Mouse (Mus musculus) thymus, adult 2 months (tissue): Measurements from ENCODE around the gene Abcb8. TPM values are rescaled to one million over a fixed set of nuclear protein-coding genes. Genes with fewer than 3 reads are reported as not detected.

Source experiments
- DNase-seq: peaks from one replicate; pipeline ENCODE4 v3.0.0; 2021
- H3K27ac ChIP-seq: fragments of 200-500 bp; 2 replicates; pipeline ENCODE4 v1.5.1; 2012; ENCODE audit warnings: low read length, control low read depth; ENCODE audit not compliant: control insufficient read depth, insufficient read depth
- H3K27me3 ChIP-seq: fragments of 200-500 bp; 2 replicates; pipeline ENCODE4 v1.6.1; 2012; ENCODE audit warnings: mild to moderate bottlenecking, low read length, moderate library complexity, mixed read lengths; ENCODE audit not compliant: control insufficient read depth, insufficient read depth
- H3K36me3 ChIP-seq: fragments of 200-500 bp; 2 replicates; pipeline ENCODE4 v1.6.1; 2012; ENCODE audit warnings: mild to moderate bottlenecking, low read length, moderate library complexity; ENCODE audit not compliant: control insufficient read depth, insufficient read depth
- H3K4me1 ChIP-seq: fragments of 200-500 bp; replicated peaks from 2 replicates; pipeline ENCODE4 v1.6.1; 2012; ENCODE audit warnings: low read length; ENCODE audit not compliant: control insufficient read depth, insufficient read depth
- H3K4me3 ChIP-seq: fragments of 200-500 bp; 2 replicates; pipeline ENCODE4 v1.5.1; 2012; ENCODE audit warnings: mild to moderate bottlenecking, low read length, control low read depth, moderate library complexity; ENCODE audit not compliant: control insufficient read depth, insufficient read depth
- CTCF ChIP-seq: fragments of 200-500 bp; IDR thresholded peaks from 2 replicates; pipeline ENCODE4 v1.5.1; 2012; ENCODE audit warnings: mild to moderate bottlenecking, control low read depth, low read length, moderate library complexity, borderline replicate concordance; ENCODE audit not compliant: control insufficient read depth, poor library complexity, insufficient read depth; ENCODE audit errors: extremely low read depth
- POLR2A ChIP-seq: fragments of 200-500 bp; IDR thresholded peaks from 2 replicates; pipeline ENCODE4 v1.6.1; 2012; ENCODE audit warnings: mild to moderate bottlenecking, low read length, control low read depth, moderate library complexity; ENCODE audit not compliant: control insufficient read depth, poor library complexity, insufficient read depth; ENCODE audit errors: extremely low read depth
- WGBS: fragments of 180-500 bp; shearing (Covaris S2); methylation state at CpG from one replicate; pipeline ENCODE4 v1.1.7; 2018; 5-methylcytosine and 5-hydroxymethylcytosine counted together
- polyA plus RNA-seq: library from polyadenylated mRNA; depleted of rRNA; stranded (reverse); fragments of >200 nt; gene quantifications from 2 replicates; pipeline ENCODE4 v1.2.3, GENCODE M21; 2012

Gene Abcb8
- polyA plus RNA-seq, 1 experiment = 78.2 TPM

GRCm38 (mm10) chr5:24445428-24446080 lies 52.1 kb downstream of the Abcb8 start:
- H3K4me1 ChIP-seq = peaks cover 43% of the 10 kb centered on the region
- no peaks in the 10 kb centered on the region for H3K36me3 ChIP-seq
- H3K27me3 ChIP-seq = no peaks in the 10 kb centered on the region
- peak; percentile 21 for DNase-seq
- no peak for TF ChIP-seq POLR2A
- TF ChIP-seq CTCF = no peak
- H3K4me3 ChIP-seq = peak overlapping the region; percentile 74
- 81% methylated on average over 20 of the region's 20 CpGs for WGBS
- H3K27ac ChIP-seq = peak overlapping the region; percentile 14; the same call in 1 of the 2 replicates

- H3K36me3 ChIP-seq = no peaks in the 10 kb centered on the region
- H3K4me1 ChIP-seq = peaks cover 44% of the 10 kb centered on the region
- H3K4me3 ChIP-seq = no peak overlapping the region
- WGBS = 97% methylated on average over 7 of the region's 7 CpGs
- no peaks in the 10 kb centered on the region for H3K27me3 ChIP-seq
- TF ChIP-seq CTCF = no peak
- TF ChIP-seq POLR2A = no peak
- DNase-seq = no peak
- H3K27ac ChIP-seq = no peak overlapping the region
These were observed 53.2 kb downstream of the Abcb8 start for GRCm38 (mm10) chr5:24446630-24447029.

DNA sequence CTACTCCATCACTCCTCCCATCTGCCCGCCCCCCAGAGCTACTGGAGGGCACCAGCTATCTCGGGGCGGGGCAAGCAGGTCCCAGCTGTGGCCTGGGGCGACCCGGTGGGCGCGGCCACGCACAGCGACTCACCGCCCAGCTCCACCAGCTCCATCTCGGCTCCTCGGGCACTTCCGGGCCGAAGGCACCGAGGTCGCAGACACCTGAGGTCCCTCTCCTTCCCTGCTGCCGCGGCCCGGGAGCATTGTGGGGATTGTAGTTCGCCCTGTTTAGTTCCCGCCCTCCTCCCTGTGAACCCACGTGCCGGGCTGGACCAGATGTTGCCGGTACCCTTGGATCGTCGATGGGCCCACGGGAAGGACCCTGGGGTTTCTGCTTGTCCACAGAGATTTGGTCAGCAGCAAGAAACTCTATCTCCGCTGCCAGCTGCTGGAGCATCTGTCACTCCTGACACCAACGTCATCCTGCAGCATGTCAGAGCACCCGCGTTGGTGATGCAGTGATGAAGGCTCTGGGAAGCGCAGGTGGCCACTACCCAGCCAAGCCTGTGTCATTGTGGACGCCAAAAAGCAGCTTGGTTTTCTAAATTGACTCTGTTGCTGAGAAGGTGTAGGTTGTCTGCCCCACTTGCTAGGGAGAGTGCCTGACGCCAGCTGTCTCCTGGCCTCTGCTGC lies 54.3 kb downstream of the Abcb8 start, which contains the start of gene Tmub1:
Tmub1 (minus strand) TSS at position 231 of the 675 bp plus-strand sequence.
- peaks cover 38% of the 10 kb centered on the region for H3K4me1 ChIP-seq
- no peaks in the 10 kb centered on the region for H3K27me3 ChIP-seq
- no peak within 1 kb of the TSS for H3K27ac ChIP-seq
- peak; percentile 87 for DNase-seq
- WGBS = 4% methylated on average over 34 of the region's 34 CpGs
- TF ChIP-seq CTCF (no peak), POLR2A (0 out of 2 replicates have a peak, but pooled peaks have one; percentile 31)
- no peaks in the 10 kb centered on the region for H3K36me3 ChIP-seq
- peak within 1 kb of the TSS; percentile 55 for H3K4me3 ChIP-seq

- TF ChIP-seq POLR2A (peak; percentile 60), CTCF (no peak)
- H3K27ac ChIP-seq = peak overlapping the region; percentile 48
- H3K27me3 ChIP-seq = no peaks in the 10 kb centered on the region
- H3K4me3 ChIP-seq = peak overlapping the region; percentile 69
- WGBS = 6% methylated on average over 61 of the region's 66 CpGs
- H3K4me1 ChIP-seq = peaks cover 35% of the 10 kb centered on the region
- peak; percentile 79 for DNase-seq
- no peaks in the 10 kb centered on the region for H3K36me3 ChIP-seq
These were observed 58.0 kb downstream of the Abcb8 start for GRCm38 (mm10) chr5:24451264-24452029.

- peak within 1 kb of the TSS; percentile 48 for H3K27ac ChIP-seq
- no peaks in the 10 kb centered on the region for H3K27me3 ChIP-seq
- no peaks in the 10 kb centered on the region for H3K36me3 ChIP-seq
- H3K4me1 ChIP-seq = peaks cover 32% of the 10 kb centered on the region
- TF ChIP-seq POLR2A (no peak), CTCF (no peak)
- H3K4me3 ChIP-seq = peak within 1 kb of the TSS; percentile 69
- DNase-seq = peak; percentile 51
- WGBS = 2% methylated on average over 85 of the region's 85 CpGs
These were observed 58.7 kb downstream of the Abcb8 start, which contains the start of gene Agap3 for GRCm38 (mm10) chr5:24452030-24452690. Gene Agap3 (plus strand): TSS chr5:24452177.

- H3K4me1 ChIP-seq = peaks cover 31% of the 10 kb centered on the region
- WGBS = 2% methylated on average over 29 of the region's 29 CpGs
These were observed 59.3 kb downstream of the Abcb8 start for GRCm38 (mm10) chr5:24452691-24453233.

More at GRCm38 (mm10) chr5:24452691-24453233, 59.3 kb downstream of the Abcb8 start:
- peak overlapping the region; percentile 69 for H3K4me3 ChIP-seq
- no peaks in the 10 kb centered on the region for H3K27me3 ChIP-seq
- no peak overlapping the region for H3K27ac ChIP-seq
- peak; percentile 36 for DNase-seq
- no peaks in the 10 kb centered on the region for H3K36me3 ChIP-seq
- TF ChIP-seq POLR2A (no peak), CTCF (no peak)
